Mouse (Mus musculus): ENCODE data around the gene Samhd1. TPM values are rescaled to one million over a fixed set of nuclear protein-coding genes. Genes with fewer than 3 reads are reported as not detected.

Samhd1 gene
- polyA plus RNA-seq, 1 experiment, result 0.75 TPM

DNA sequence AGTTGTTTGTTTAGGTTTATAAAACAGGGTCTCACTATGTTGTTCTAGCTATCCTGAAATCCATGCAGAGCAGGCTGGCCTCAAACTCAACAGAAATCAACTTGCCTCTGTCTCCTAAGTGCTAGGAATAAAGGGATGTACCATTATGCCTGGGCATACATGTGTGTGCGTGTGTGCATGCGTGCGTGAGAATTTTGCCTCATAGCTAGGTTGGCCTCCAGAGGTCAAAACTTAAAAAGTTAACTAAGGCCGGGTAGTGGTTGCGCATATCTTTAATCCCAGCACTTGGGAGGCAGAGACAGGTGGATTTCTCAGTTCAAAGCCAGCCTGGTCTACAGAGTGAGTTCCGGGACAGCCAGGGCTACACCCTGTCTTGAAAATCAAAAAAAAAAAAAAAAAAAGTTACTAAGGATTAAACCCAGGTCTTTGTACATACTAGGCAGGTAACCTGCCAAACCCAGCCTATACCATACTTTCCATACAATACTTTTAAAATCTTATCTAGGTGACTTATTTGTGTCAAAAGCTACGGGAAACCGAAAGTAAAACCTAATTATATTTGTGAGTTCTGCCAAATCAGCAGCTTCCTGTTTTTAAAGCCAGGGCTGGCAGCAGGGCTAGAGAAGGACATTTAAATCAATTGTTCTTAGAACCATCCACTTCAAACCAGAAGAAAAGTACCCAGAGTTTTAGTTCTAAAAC lies 4.1 kb downstream of the Samhd1 start:
- Histone ChIP-seq H3K4me1 (ENCODE audit: control insufficient read depth) (peaks cover 50% of the 10 kb centered on the region), H3K27me3 (ENCODE audit: control insufficient read depth) (no peaks in the 10 kb centered on the region)
- TF ChIP-seq GATA1 (IDR thresholded peaks at IDR 0.05; ENCODE audit: low read length), result no peak
- TF ChIP-seq TAL1 (IDR thresholded peaks at IDR 0.05; ENCODE audit: low read length), result no peak

DNA sequence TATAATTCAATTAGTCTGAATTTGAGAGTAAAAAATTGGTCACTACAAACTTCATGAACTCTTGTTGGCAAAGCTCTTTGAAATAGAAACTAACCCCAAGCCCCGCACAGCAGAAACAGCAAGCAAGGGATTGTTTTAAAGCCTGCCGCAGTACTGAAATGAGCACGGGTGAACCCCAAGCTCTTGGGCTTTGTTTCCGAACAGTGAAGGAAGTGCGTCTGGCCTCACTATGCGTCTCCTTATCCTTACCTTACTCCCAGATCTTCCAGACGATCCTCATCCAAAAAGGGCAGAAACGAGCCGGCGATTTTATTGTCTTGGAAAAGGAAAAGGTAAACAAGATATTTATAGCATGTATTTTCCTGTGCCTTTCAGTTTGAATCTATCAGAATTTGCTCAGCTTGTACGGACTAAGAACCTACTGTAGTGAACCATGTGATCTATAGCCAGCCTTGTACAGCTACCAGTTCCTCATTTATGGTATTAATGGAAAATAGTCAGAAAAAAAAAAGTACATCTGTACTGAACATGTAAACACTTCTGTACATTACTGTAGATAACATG lies 5.4 kb downstream of the Samhd1 start:
- H3K9me3 ChIP-seq (ENCODE audit: control insufficient read depth, low read length), result no peaks in the 10 kb centered on the region
- H3K36me3 ChIP-seq (ENCODE audit: control insufficient read depth), result peaks cover 49% of the 10 kb centered on the region
- no peak overlapping the region for H3K4me3 ChIP-seq (replicated peaks)
- TF ChIP-seq GATA1 (IDR thresholded peaks at IDR 0.05; ENCODE audit: low read length), result no peak
- no peak for TF ChIP-seq TAL1 (IDR thresholded peaks at IDR 0.05; ENCODE audit: low read length)
- peaks cover 38% of the 10 kb centered on the region for H3K4me1 ChIP-seq (ENCODE audit: control insufficient read depth)
- no peaks in the 10 kb centered on the region for H3K27me3 ChIP-seq (ENCODE audit: control insufficient read depth)

More for the DNA sequence above, 4.1 kb downstream of the Samhd1 start:
- Histone ChIP-seq H3K9me3 (ENCODE audit: control insufficient read depth, low read length) (no peaks in the 10 kb centered on the region), H3K36me3 (ENCODE audit: control insufficient read depth) (peaks cover 37% of the 10 kb centered on the region), H3K4me3 (replicated peaks) (peak overlapping the region; percentile 61)

DNA sequence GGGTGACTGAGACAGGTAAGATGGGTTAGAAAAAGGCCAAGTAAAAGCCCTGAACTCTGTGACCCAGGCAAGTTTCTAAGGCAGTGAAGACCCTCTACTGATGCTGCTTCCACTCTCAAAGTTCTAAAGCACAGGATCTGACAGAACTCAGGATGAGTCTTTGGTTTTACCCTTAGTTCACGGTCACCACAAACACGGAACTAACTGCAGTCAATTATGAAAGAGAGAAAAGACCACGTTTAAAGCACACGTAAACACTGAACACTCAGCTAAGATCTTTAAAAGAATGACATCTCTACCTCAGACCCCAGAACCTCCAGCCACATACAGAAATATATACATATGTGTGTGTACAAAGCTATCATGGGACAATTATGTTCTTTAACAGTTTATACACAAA lies 6.0 kb downstream of the Samhd1 start:
- H3K4me1 ChIP-seq (ENCODE audit: control insufficient read depth), result peaks cover 33% of the 10 kb centered on the region
- H3K9me3 ChIP-seq (ENCODE audit: control insufficient read depth, low read length), result no peaks in the 10 kb centered on the region
- peaks cover 52% of the 10 kb centered on the region for H3K36me3 ChIP-seq (ENCODE audit: control insufficient read depth)
- TF ChIP-seq TAL1 (IDR thresholded peaks at IDR 0.05; ENCODE audit: low read length), result no peak
- TF ChIP-seq GATA1 (IDR thresholded peaks at IDR 0.05; ENCODE audit: low read length), result no peak
- H3K4me3 ChIP-seq (replicated peaks), result no peak overlapping the region
- H3K27me3 ChIP-seq (ENCODE audit: control insufficient read depth), result no peaks in the 10 kb centered on the region

DNA sequence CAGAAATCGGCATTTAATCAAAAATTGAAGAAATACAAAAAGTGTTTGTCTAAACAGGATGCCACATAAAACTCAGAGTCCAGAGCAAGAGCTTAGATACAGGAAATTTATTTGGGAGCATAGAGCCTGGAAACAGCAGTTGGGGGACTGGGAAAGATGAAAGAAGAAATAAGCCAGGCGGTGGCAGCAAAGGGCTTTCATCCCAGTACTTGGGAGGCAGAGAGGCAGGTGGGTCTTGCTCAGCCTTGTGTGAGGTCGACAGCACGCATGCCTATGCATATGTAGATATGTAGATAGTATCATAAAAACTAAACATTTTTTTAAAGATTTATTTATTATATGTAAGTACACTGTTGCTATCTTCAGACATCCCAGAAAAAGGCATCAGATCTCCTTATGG lies 7.0 kb downstream of the Samhd1 start:
- H3K4me3 ChIP-seq (replicated peaks), result no peak overlapping the region
- peaks cover 23% of the 10 kb centered on the region for H3K4me1 ChIP-seq (ENCODE audit: control insufficient read depth)
- no peaks in the 10 kb centered on the region for H3K9me3 ChIP-seq (ENCODE audit: control insufficient read depth, low read length)
- peaks cover 55% of the 10 kb centered on the region for H3K36me3 ChIP-seq (ENCODE audit: control insufficient read depth)
- H3K27me3 ChIP-seq (ENCODE audit: control insufficient read depth), result no peaks in the 10 kb centered on the region
- TF ChIP-seq TAL1 (IDR thresholded peaks at IDR 0.05; ENCODE audit: low read length) (no peak), GATA1 (IDR thresholded peaks at IDR 0.05; ENCODE audit: low read length) (no peak)

DNA sequence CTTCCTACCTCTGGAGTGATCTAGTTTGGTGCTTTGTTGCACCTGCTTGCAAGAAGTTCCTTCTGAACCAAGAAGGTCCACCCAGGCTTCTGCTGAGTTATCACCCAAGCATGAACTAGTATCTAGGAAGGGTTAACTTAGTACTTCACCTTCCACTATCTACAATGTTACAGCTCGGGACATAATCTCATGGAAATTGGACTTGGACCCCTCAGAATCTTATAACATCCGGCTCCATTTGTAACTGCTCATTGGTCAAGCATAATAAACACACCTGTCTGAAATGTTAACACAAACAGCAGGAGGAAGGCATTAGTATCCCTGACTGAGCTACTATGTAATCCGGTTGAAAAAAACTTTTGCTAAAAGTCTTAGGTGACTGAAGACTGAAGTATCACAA lies 7.7 kb downstream of the Samhd1 start:
- Histone ChIP-seq H3K4me1 (ENCODE audit: control insufficient read depth) (peaks cover 18% of the 10 kb centered on the region), H3K36me3 (ENCODE audit: control insufficient read depth) (peaks cover 58% of the 10 kb centered on the region), H3K9me3 (ENCODE audit: control insufficient read depth, low read length) (no peaks in the 10 kb centered on the region), H3K27me3 (ENCODE audit: control insufficient read depth) (no peaks in the 10 kb centered on the region), H3K4me3 (replicated peaks) (no peak overlapping the region)
- TF ChIP-seq GATA1 (IDR thresholded peaks at IDR 0.05; ENCODE audit: low read length) (no peak), TAL1 (IDR thresholded peaks at IDR 0.05; ENCODE audit: low read length) (no peak)

DNA sequence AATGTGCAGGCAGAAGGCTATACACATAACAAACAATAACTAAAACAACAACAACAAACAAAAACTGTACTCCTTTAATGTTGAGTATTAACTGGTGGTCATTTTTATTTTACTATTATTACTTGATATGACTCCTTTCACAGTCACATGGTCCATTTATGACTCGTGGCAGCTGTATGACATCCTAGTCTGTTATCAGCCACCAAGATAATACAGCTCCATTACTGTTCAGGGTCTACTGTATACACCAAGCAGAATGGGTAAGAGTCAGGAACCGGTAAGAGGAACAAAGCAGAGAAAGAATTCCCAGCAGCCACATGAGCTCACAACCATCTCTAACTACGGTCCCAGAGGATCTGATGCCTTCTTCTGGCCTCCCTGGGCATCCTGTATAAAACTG lies 9.8 kb downstream of the Samhd1 start:
- peaks cover 77% of the 10 kb centered on the region for H3K36me3 ChIP-seq (ENCODE audit: control insufficient read depth)
- no peaks in the 10 kb centered on the region for H3K27me3 ChIP-seq (ENCODE audit: control insufficient read depth)
- peaks cover 2% of the 10 kb centered on the region; the same call in 1 of the 2 replicates for H3K4me1 ChIP-seq (ENCODE audit: control insufficient read depth)
- TF ChIP-seq TAL1 (IDR thresholded peaks at IDR 0.05; ENCODE audit: low read length), result no peak
- no peak for TF ChIP-seq GATA1 (IDR thresholded peaks at IDR 0.05; ENCODE audit: low read length)
- H3K9me3 ChIP-seq (ENCODE audit: control insufficient read depth, low read length), result no peaks in the 10 kb centered on the region
- no peak overlapping the region for H3K4me3 ChIP-seq (replicated peaks)

DNA sequence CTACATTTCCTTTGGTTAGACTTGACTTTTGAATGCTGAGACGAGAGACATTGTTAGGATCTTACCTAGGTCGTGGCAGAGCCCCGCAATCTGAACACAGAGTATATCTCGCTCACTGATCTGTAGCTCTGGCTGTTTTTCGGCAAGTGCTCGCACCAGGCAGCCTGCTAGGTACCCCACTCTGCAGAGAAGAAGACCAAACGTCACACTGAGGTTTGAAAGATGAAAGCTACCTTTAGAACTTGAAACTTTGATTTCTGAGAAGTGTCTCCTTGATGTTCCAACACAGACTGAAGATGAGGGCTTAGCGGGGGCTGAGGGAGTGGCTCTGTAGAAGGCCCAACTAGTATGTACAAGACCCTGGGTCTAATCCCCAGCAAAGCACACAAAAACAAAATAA lies 13.3 kb downstream of the Samhd1 start:
- TF ChIP-seq GATA1 (IDR thresholded peaks at IDR 0.05; ENCODE audit: low read length), result no peak
- TF ChIP-seq TAL1 (IDR thresholded peaks at IDR 0.05; ENCODE audit: low read length), result no peak
- no peak overlapping the region for H3K4me3 ChIP-seq (replicated peaks)

DNA sequence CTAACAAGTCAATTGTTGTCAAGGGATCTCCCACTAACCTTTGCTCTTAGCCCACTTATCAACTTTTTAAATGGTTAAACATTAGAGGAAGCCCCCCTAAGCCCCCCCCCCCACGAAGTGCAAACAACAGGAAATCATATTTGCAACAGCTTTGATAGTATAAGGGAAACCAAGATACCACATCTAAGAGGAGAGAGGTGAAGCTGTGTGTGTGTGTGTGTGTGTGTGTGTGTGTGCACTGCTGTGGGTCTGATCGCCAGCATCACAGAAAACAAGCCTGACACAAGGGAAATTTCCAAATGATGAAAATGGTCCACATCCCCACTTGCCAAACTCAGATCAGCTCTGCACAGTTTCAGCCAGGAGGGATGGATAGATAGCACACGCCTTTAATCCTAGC lies 16.0 kb downstream of the Samhd1 start:
- H3K4me1 ChIP-seq (ENCODE audit: control insufficient read depth), result no peaks in the 10 kb centered on the region
- no peaks in the 10 kb centered on the region for H3K9me3 ChIP-seq (ENCODE audit: control insufficient read depth, low read length)
- no peak for TF ChIP-seq TAL1 (IDR thresholded peaks at IDR 0.05; ENCODE audit: low read length)
- TF ChIP-seq GATA1 (IDR thresholded peaks at IDR 0.05; ENCODE audit: low read length), result no peak
- H3K27me3 ChIP-seq (ENCODE audit: control insufficient read depth), result no peaks in the 10 kb centered on the region
- H3K36me3 ChIP-seq (ENCODE audit: control insufficient read depth), result peaks cover 67% of the 10 kb centered on the region
- no peak overlapping the region for H3K4me3 ChIP-seq (replicated peaks)

More for the DNA sequence above, 13.3 kb downstream of the Samhd1 start:
- Histone ChIP-seq H3K4me1 (ENCODE audit: control insufficient read depth) (no peaks in the 10 kb centered on the region), H3K36me3 (ENCODE audit: control insufficient read depth) (peaks cover 72% of the 10 kb centered on the region), H3K9me3 (ENCODE audit: control insufficient read depth, low read length) (no peaks in the 10 kb centered on the region), H3K27me3 (ENCODE audit: control insufficient read depth) (no peaks in the 10 kb centered on the region)

DNA sequence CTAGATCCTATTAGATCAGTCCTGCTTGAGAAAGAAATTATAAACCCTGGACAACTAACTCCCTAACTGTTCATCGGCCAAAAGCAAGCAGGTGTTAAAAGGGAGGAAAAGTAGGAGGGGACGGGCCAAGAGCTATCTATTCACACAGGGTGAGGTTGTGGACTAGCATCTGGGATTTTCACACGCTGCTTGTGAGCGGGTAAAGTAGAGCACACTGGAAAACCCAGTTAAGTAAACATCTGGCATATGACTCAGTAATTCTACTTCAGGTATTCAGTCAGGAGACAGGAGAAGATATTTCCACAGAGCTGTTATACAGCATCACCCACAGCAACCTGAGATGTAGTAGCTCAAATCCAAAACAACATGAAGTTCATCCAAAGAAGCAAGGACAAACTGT lies 16.5 kb downstream of the Samhd1 start:
- Histone ChIP-seq H3K36me3 (ENCODE audit: control insufficient read depth) (peaks cover 72% of the 10 kb centered on the region), H3K4me3 (replicated peaks) (no peak overlapping the region), H3K27me3 (ENCODE audit: control insufficient read depth) (no peaks in the 10 kb centered on the region), H3K4me1 (ENCODE audit: control insufficient read depth) (no peaks in the 10 kb centered on the region), H3K9me3 (ENCODE audit: control insufficient read depth, low read length) (no peaks in the 10 kb centered on the region)
- TF ChIP-seq TAL1 (IDR thresholded peaks at IDR 0.05; ENCODE audit: low read length), result no peak
- no peak for TF ChIP-seq GATA1 (IDR thresholded peaks at IDR 0.05; ENCODE audit: low read length)

Data from erythroblast, embryonic 14.5 days (primary cell).